Mouse (Mus musculus) right cerebral cortex, adult 2 months (tissue): ENCODE results near the gene Cacng3.

Experiments used
- DNase-seq, 2 experiments: peaks; one replicate each; pipeline ENCODE4 v3.0.0; 2021 to 2022; ENCODE audit warnings: low spot score in 2 of 2

Gene Cacng3

GRCm38 (mm10) chr7:122670442-122670872 lies at the start of gene Cacng3:
Cacng3 (plus strand) TSS chr7:122670492.
- no peak for DNase-seq

- DNase-seq: no peak
Observed at GRCm38 (mm10) chr7:122622125-122622774, 48.0 kb upstream of the Cacng3 start.

- DNase-seq: no peak
Observed at GRCm38 (mm10) chr7:122623753-122624152, 46.5 kb upstream of the Cacng3 start.

GRCm38 (mm10) chr7:122628050-122628449 lies 42.2 kb upstream of the Cacng3 start:
- DNase-seq: no peak

- DNase-seq: no peak
Observed at GRCm38 (mm10) chr7:122630386-122630785, 39.9 kb upstream of the Cacng3 start.

- DNase-seq: no peak
Observed at GRCm38 (mm10) chr7:122631151-122631550, 39.1 kb upstream of the Cacng3 start.

GRCm38 (mm10) chr7:122632946-122633345 lies 37.3 kb upstream of the Cacng3 start:
- no peak for DNase-seq

- no peak for DNase-seq
Observed at GRCm38 (mm10) chr7:122633463-122633862, 36.8 kb upstream of the Cacng3 start.

- peak; percentile 57 to 67 for DNase-seq
Observed at GRCm38 (mm10) chr7:122643676-122644075, 26.6 kb upstream of the Cacng3 start.

GRCm38 (mm10) chr7:122649306-122649705 lies 21.0 kb upstream of the Cacng3 start:
- peak; percentile 66 to 70 for DNase-seq

GRCm38 (mm10) chr7:122652523-122652922 lies 17.8 kb upstream of the Cacng3 start:
- no peak for DNase-seq

- no peak for DNase-seq
Observed at GRCm38 (mm10) chr7:122656671-122657070, 13.6 kb upstream of the Cacng3 start.

GRCm38 (mm10) chr7:122657423-122658126 lies 12.7 kb upstream of the Cacng3 start:
- no peak for DNase-seq

GRCm38 (mm10) chr7:122665311-122666049 lies 4.8 kb upstream of the Cacng3 start:
- DNase-seq: no peak

GRCm38 (mm10) chr7:122667903-122668302 lies 2.4 kb upstream of the Cacng3 start:
- DNase-seq: peak; percentile 48 to 52

- DNase-seq: peak; percentile 80 to 84
Observed at GRCm38 (mm10) chr7:122670873-122671641, 765 bp downstream of the Cacng3 start.

GRCm38 (mm10) chr7:122672981-122673380 lies 2.7 kb downstream of the Cacng3 start:
- DNase-seq: peak; percentile 58 to 66

- peak; percentile 31 to 54 for DNase-seq
Observed at GRCm38 (mm10) chr7:122675207-122675606, 4.9 kb downstream of the Cacng3 start.

- peak; percentile 51 to 56 for DNase-seq
Observed at GRCm38 (mm10) chr7:122701751-122702150, 31.5 kb downstream of the Cacng3 start.

- peak; percentile 43 to 45 for DNase-seq
Observed at GRCm38 (mm10) chr7:122702443-122702842, 32.2 kb downstream of the Cacng3 start.

- no peak for DNase-seq
Observed at GRCm38 (mm10) chr7:122706736-122707135, 36.4 kb downstream of the Cacng3 start.

- DNase-seq: no peak
Observed at GRCm38 (mm10) chr7:122716299-122716698, 46.0 kb downstream of the Cacng3 start.
